Mouse (Mus musculus) brain, adult 10 weeks (tissue): ENCODE results near the gene Xkrx. TPM values are rescaled to one million over a fixed set of nuclear protein-coding genes. Genes with fewer than 3 reads are reported as not detected.

Experiments used
- polyA plus RNA-seq: library from polyadenylated mRNA; stranded (reverse); fragments of 350-450 nt; fragmentation: Illumina TruSeq; extraction: RNeasy Lipid Tissue Mini Kit (QIAGEN cat#74804); gene quantifications from one replicate; pipeline ENCODE4 v1.2.3, GENCODE M21; 2015; ENCODE audit warnings: low read depth, low replicate concordance

The Xkrx gene
- polyA plus RNA-seq = 1.2 TPM

GRCm38 (mm10) chrX:134162043-134162720 is at the start of gene Xkrx:
Xkrx (minus strand) TSS chrX:134162076.

DNA sequence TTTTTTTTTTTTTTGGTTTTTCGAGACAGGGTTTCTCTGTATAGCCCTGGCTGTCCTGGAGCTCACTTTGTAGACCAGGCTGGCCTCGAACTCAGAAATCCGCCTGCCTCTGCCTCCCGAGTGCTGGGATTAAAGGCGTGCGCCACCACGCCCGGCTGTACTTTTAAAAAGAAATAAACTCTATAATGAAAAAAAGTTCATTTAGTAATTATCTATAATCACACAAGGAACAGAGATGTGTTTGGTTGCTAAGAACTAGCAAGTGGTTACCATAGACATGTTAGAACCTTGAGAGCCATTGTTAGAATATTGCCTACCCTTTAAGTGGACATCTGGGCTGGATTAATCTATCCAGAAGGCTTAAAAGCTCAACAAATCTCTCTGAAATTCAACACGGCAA is 25.3 kb upstream of the Xkrx start, which contains the start of gene Arl13a:
Gene Arl13a, plus strand, starts transcription at position 301 of the 400 bp plus-strand sequence.

Other genes with a start within 250 kb of the Xkrx start
- 0.86 TPM for gene Sytl4, start 180.3 kb downstream of the Xkrx start, polyA plus RNA-seq
- 87.4 TPM for gene Cstf2, start 102.9 kb downstream of the Xkrx start, polyA plus RNA-seq
- gene Arl13a, start 25.4 kb upstream of the Xkrx start, polyA plus RNA-seq = not detected
- not detected for gene Nox1, start 59.9 kb upstream of the Xkrx start, polyA plus RNA-seq
- gene Trmt2b, start 114.9 kb upstream of the Xkrx start, polyA plus RNA-seq = 17.5 TPM
- 80.0 TPM for gene Tmem35a, start 133.1 kb upstream of the Xkrx start, polyA plus RNA-seq
- 0.34 TPM for gene Cenpi, start 146.0 kb upstream of the Xkrx start, polyA plus RNA-seq
- 31.7 TPM for gene Drp2, start 242.5 kb upstream of the Xkrx start, polyA plus RNA-seq